Mouse (Mus musculus): ENCODE measurements around the gene Rasgef1a. TPM values are rescaled to one million over a fixed set of nuclear protein-coding genes. Genes with fewer than 3 reads are reported as not detected.

The Rasgef1a gene
- polyA plus RNA-seq, 1 experiment from 2014 or later: 1.4 TPM

DNA sequence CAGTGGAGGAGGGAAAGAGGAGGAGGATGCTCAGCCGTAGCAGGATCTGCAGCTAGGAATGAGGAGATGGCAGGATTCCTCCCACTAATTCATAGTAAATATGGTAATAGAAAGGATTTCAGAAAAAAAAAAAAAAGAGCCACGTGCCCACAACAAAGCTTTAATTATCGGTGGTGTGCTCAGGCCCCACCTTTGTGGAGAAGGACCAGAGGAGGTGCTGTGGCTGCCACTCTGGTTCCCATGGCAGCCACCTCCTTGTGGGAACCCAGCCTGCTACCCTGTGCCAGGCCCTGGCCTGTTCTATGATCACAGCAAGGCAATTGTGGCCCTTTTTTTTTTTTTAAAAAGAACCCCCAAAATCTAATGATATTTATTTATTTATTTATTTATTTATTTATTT lies 60.2 kb downstream of the Rasgef1a start:
- H3K9me3 ChIP-seq (replicated peaks; ENCODE audit: low read length): no peaks in the 10 kb centered on the region
- H3K27ac ChIP-seq: no peak overlapping the region
- 93% methylated on average over 3 of the region's 3 CpGs for WGBS
- no peak overlapping the region for H3K4me2 ChIP-seq (ENCODE audit: low read length)
- no peak overlapping the region for H3K4me3 ChIP-seq (replicated peaks; ENCODE audit: low read depth, low read length)
- TF ChIP-seq CTCF (IDR thresholded peaks at IDR 0.05; ENCODE audit: low read depth): no peak
- ATAC-seq (replicated peaks; ENCODE audit: low FRiP score, low read depth) (no peak), DNase-seq (ENCODE audit: low spot score) (no peak)
- no peaks in the 10 kb centered on the region for H3K36me3 ChIP-seq (ENCODE audit: insufficient read depth, low read length)
- 0 out of 2 replicates have a peak, but pooled peaks cover 7% of the 10 kb centered on the region for H3K4me1 ChIP-seq (replicated peaks; ENCODE audit: insufficient read depth, low read length)
- H3K27me3 ChIP-seq (ENCODE audit: insufficient read depth, low read length): no peaks in the 10 kb centered on the region
- no peak overlapping the region for H3K9ac ChIP-seq (ENCODE audit: low read depth, low read length)

DNA sequence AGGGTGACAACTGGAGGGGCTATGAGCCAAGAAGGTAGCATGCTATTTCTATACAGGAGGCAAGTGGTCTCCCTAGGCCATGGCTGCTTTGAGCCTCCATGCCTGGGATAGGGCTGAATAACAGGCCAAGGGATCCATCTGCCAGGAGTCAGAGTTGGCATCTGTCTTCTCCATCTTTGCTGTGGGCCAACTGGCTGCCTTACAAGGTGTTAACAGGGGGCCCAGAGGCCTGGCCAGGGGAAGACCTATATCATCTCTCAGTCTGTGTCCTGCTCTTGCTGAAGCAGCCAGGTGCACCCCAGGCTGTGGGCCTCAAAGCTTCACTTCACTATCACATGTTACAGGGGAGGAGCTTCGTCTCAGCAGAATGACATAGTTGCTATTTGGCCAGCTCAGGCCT lies 60.9 kb downstream of the Rasgef1a start:
- Histone ChIP-seq H3K9me3 (replicated peaks; ENCODE audit: low read length) (no peaks in the 10 kb centered on the region), H3K4me3 (replicated peaks; ENCODE audit: low read depth, low read length) (no peak overlapping the region), H3K9ac (ENCODE audit: low read depth, low read length) (no peak overlapping the region), H3K27me3 (ENCODE audit: insufficient read depth, low read length) (no peaks in the 10 kb centered on the region), H3K4me1 (replicated peaks; ENCODE audit: insufficient read depth, low read length) (0 out of 2 replicates have a peak, but pooled peaks cover 7% of the 10 kb centered on the region), H3K4me2 (ENCODE audit: low read length) (no peak overlapping the region), H3K27ac (no peak overlapping the region), H3K36me3 (ENCODE audit: insufficient read depth, low read length) (no peaks in the 10 kb centered on the region)
- 86% methylated on average over 1 of the region's 1 CpGs for whole genome bisulfite sequencing
- ATAC-seq (replicated peaks; ENCODE audit: low FRiP score, low read depth) (no peak), DNase-seq (ENCODE audit: low spot score) (no peak)
- TF ChIP-seq CTCF (IDR thresholded peaks at IDR 0.05; ENCODE audit: low read depth): no peak

DNA sequence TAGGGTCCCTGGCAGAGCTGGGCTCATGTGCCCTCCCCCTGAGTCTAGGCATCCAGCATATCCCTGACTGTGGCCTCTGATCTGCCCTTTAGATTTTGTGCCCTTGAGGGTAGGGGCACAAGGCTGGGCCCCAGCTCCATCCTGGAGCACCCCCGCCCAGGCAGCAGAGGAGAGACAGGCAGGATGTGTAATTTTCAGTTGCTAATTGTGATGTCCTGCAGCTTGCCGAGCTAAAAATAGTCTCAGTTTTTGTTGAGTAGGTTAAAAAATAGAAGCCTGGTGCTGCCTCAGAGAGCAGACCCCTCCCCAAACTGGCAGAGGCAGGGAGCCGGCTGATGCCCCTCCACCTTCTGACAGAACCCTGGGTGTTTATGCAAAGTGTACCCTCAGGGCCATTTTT lies 62.9 kb downstream of the Rasgef1a start:
- H3K36me3 ChIP-seq (ENCODE audit: insufficient read depth, low read length): no peaks in the 10 kb centered on the region
- H3K9ac ChIP-seq (ENCODE audit: low read depth, low read length): no peak overlapping the region
- DNase-seq (ENCODE audit: low spot score) (peak; percentile 37), ATAC-seq (replicated peaks; ENCODE audit: low FRiP score, low read depth) (no peak)
- 0 out of 2 replicates have a peak, but pooled peaks cover 7% of the 10 kb centered on the region for H3K4me1 ChIP-seq (replicated peaks; ENCODE audit: insufficient read depth, low read length)
- no peak overlapping the region for H3K4me3 ChIP-seq (replicated peaks; ENCODE audit: low read depth, low read length)
- no peak overlapping the region for H3K4me2 ChIP-seq (ENCODE audit: low read length)
- WGBS: 47% methylated on average over 3 of the region's 3 CpGs
- TF ChIP-seq CTCF (IDR thresholded peaks at IDR 0.05; ENCODE audit: low read depth): no peak
- H3K27me3 ChIP-seq (ENCODE audit: insufficient read depth, low read length): no peaks in the 10 kb centered on the region
- H3K9me3 ChIP-seq (replicated peaks; ENCODE audit: low read length): no peaks in the 10 kb centered on the region
- no peak overlapping the region for H3K27ac ChIP-seq

DNA sequence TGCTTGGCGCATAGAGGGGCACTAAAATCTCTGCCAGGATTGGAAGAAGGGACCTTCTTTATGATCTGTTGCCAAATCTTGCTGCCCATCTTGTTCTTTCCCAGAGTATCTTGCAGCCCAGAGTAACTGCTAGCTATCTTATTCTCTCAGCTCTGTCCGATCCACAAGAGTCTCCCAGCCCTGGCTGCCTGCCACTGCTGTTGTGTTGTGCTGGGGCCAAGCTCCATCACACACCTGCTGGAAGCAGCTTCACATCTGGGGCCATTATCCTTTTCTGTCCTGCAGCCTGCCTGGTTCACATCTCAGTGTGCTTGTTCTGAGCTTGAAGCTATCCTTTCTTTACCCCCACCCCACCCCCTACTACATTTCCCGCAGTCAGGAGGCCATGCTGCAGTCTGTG lies 65.0 kb downstream of the Rasgef1a start:
- H3K4me3 ChIP-seq (replicated peaks; ENCODE audit: low read depth, low read length): no peak overlapping the region
- 82% methylated on average over 3 of the region's 3 CpGs for WGBS

DNA sequence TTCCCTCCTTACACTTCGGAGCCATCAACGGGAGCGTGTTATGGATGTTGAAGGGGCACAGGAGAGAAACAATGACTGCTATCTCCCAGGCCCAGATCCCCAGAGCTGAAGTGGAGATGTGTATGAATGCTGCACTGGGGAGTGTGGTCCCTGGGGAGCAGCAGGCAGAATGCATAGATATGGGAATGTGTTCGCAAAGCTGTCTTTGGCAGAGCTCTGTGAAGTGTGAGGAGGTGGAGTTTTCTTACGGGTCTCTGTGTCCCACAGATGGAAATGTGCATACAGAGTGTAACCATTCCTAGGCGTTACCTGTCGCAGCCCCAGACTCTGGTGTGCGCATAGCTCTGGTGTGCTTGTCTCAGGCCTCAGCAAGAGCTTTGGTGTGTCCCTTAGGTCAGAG lies 65.5 kb downstream of the Rasgef1a start:
- Histone ChIP-seq H3K27ac (no peak overlapping the region), H3K9ac (ENCODE audit: low read depth, low read length) (no peak overlapping the region), H3K27me3 (ENCODE audit: insufficient read depth, low read length) (no peaks in the 10 kb centered on the region), H3K4me2 (ENCODE audit: low read length) (no peak overlapping the region), H3K9me3 (replicated peaks; ENCODE audit: low read length) (no peaks in the 10 kb centered on the region), H3K4me3 (replicated peaks; ENCODE audit: low read depth, low read length) (no peak overlapping the region), H3K36me3 (ENCODE audit: insufficient read depth, low read length) (no peaks in the 10 kb centered on the region), H3K4me1 (replicated peaks; ENCODE audit: insufficient read depth, low read length) (0 out of 2 replicates have a peak, but pooled peaks cover 7% of the 10 kb centered on the region)
- no peak for TF ChIP-seq CTCF (IDR thresholded peaks at IDR 0.05; ENCODE audit: low read depth)
- WGBS: 81% methylated on average over 8 of the region's 8 CpGs
- no peak for ATAC-seq (replicated peaks; ENCODE audit: low FRiP score, low read depth)
- no peak for DNase-seq (ENCODE audit: low spot score)

More for the DNA sequence above, 65.0 kb downstream of the Rasgef1a start:
- TF ChIP-seq CTCF (IDR thresholded peaks at IDR 0.05; ENCODE audit: low read depth): no peak
- DNase-seq (ENCODE audit: low spot score): no peak
- Histone ChIP-seq H3K27ac (no peak overlapping the region), H3K4me1 (replicated peaks; ENCODE audit: insufficient read depth, low read length) (0 out of 2 replicates have a peak, but pooled peaks cover 7% of the 10 kb centered on the region), H3K4me2 (ENCODE audit: low read length) (no peak overlapping the region), H3K27me3 (ENCODE audit: insufficient read depth, low read length) (no peaks in the 10 kb centered on the region), H3K9me3 (replicated peaks; ENCODE audit: low read length) (no peaks in the 10 kb centered on the region), H3K9ac (ENCODE audit: low read depth, low read length) (no peak overlapping the region), H3K36me3 (ENCODE audit: insufficient read depth, low read length) (no peaks in the 10 kb centered on the region)
- no peak for ATAC-seq (replicated peaks; ENCODE audit: low FRiP score, low read depth)

DNA sequence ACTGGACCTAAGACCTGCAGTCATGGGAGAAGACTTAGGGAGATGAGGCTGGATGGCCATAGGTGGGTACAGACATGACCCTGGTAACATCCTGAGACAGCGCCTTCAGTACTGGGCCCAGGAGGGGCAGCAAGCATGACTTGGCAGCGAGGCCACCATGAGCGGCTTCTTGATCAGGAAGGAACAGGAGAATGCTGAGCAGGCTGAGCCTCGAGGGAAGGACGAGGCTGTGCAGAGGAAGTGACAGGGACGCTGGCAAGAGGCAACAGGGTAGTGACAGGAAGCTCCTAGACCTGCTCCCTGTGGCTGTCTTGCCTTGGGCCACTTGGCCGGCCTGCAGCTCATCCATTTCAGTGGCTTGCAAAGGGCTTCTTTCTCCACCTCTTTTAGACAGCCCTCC lies 66.2 kb downstream of the Rasgef1a start:
- no peak for ATAC-seq (replicated peaks; ENCODE audit: low FRiP score, low read depth)
- WGBS: 63% methylated on average over 7 of the region's 7 CpGs
- Histone ChIP-seq H3K36me3 (ENCODE audit: insufficient read depth, low read length) (no peaks in the 10 kb centered on the region), H3K27ac (no peak overlapping the region), H3K9ac (ENCODE audit: low read depth, low read length) (no peak overlapping the region), H3K9me3 (replicated peaks; ENCODE audit: low read length) (no peaks in the 10 kb centered on the region), H3K27me3 (ENCODE audit: insufficient read depth, low read length) (no peaks in the 10 kb centered on the region), H3K4me3 (replicated peaks; ENCODE audit: low read depth, low read length) (no peak overlapping the region), H3K4me2 (ENCODE audit: low read length) (no peak overlapping the region), H3K4me1 (replicated peaks; ENCODE audit: insufficient read depth, low read length) (0 out of 2 replicates have a peak, but pooled peaks cover 7% of the 10 kb centered on the region)
- no peak for TF ChIP-seq CTCF (IDR thresholded peaks at IDR 0.05; ENCODE audit: low read depth)
- no peak for DNase-seq (ENCODE audit: low spot score)

DNA sequence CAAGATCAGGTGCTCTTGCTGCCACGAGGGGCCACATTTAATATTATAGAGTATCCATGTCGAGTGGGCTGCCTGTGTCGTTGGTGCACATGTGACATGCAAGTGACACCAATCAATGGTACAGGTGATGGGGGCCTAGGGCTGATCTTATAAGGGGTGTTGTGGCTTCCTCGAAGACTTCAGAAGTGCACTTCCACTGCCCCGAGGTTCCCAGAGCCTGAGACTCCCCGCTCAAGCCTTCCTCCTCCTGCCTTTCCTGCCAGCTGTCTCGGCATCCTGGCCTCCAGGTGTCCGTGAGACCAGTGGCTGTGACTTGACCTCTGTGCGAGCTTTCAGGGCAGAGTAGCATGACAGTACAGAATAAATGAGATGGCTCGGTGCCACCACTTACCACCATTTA lies 67.5 kb downstream of the Rasgef1a start:
- Histone ChIP-seq H3K9me3 (replicated peaks; ENCODE audit: low read length) (no peaks in the 10 kb centered on the region), H3K9ac (ENCODE audit: low read depth, low read length) (no peak overlapping the region), H3K27ac (no peak overlapping the region), H3K4me3 (replicated peaks; ENCODE audit: low read depth, low read length) (no peak overlapping the region), H3K36me3 (ENCODE audit: insufficient read depth, low read length) (no peaks in the 10 kb centered on the region), H3K4me2 (ENCODE audit: low read length) (no peak overlapping the region), H3K4me1 (replicated peaks; ENCODE audit: insufficient read depth, low read length) (0 out of 2 replicates have a peak, but pooled peaks cover 7% of the 10 kb centered on the region), H3K27me3 (ENCODE audit: insufficient read depth, low read length) (no peaks in the 10 kb centered on the region)
- WGBS: 46% methylated on average over 10 of the region's 10 CpGs
- ATAC-seq (replicated peaks; ENCODE audit: low FRiP score, low read depth) (no peak), DNase-seq (ENCODE audit: low spot score) (no peak)
- no peak for TF ChIP-seq CTCF (IDR thresholded peaks at IDR 0.05; ENCODE audit: low read depth)
